Mouse (Mus musculus): ENCODE measurements at regions not wholly inside any gene's neighbourhood (a gene's known extent, or its start where the extent isn't known, plus 50 kb on each side); places are given as distances from the start of the nearest gene placed in this dataset.
A peak's percentile ranks its signal among the peaks of the same experiment; 100 is the strongest.

DNA sequence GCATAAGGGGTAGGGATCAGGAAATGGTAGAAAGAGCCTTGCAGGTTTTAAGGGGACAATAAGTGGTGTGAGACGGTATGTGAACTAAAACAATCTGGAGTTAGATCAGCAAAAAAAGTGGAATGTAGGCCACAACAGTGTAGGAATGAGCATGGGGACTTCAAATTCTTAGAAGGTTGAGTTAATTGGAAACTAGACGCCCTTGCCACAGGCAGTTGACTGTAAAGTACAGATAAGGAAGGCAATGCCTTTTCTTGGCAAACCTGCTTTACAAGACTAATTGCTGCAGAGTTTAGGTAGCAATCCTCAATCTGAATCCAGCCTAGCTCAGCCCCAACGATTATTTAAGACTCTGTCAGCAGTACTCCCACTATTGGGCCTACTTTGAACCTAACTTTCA lies 206.8 kb upstream of the Gm28363 start:
- 70% methylated on average over 3 of the region's 3 CpGs for WGBS
- DNase-seq (ENCODE audit: low spot score) (no peak), ATAC-seq (ENCODE audit: low FRiP score, low read depth) (no peak)
- no peaks in the 10 kb centered on the region for H3K27me3 ChIP-seq (ENCODE audit: control insufficient read depth, insufficient read depth, low read length)
- no peaks in the 10 kb centered on the region for H3K36me3 ChIP-seq (ENCODE audit: control insufficient read depth, insufficient read depth, low read length)
- H3K4me1 ChIP-seq (ENCODE audit: control insufficient read depth, insufficient read depth, low read length) = no peaks in the 10 kb centered on the region
- no peak overlapping the region for H3K4me3 ChIP-seq (replicated peaks; ENCODE audit: low read length)
- no peak overlapping the region for H3K9ac ChIP-seq (ENCODE audit: low read depth, low read length, severe bottlenecking)
- no peak for TF ChIP-seq POLR2A (IDR thresholded peaks at IDR 0.05; ENCODE audit: borderline replicate concordance, extremely low read depth, insufficient read depth, insufficient read length)
- H3K4me2 ChIP-seq (replicated peaks; ENCODE audit: low read depth, low read length, severe bottlenecking) = no peak overlapping the region
- no peak overlapping the region for H3K27ac ChIP-seq (replicated peaks; ENCODE audit: low read depth, low read length)
- no peaks in the 10 kb centered on the region; the same call in 1 of the 2 replicates for H3K9me3 ChIP-seq (ENCODE audit: control insufficient read depth, low read length)

DNA sequence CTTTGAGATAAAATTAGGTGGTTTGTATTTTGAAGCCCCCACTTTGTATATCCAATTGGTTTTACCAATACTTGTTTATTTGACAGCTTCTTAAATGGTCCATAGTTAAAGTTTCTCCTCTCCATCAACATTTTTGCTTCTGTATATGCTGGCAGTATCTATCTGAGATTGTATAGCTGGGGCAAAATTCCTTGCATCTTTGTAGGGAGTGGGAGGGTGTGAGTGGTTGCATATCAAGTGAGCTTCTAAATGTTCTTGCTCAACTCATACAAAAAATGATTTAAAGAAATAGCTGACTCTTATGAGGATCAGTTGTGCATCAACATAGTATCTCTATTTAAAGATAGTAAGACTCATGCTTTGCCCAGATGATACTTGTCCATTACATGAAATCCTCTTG lies 199.9 kb upstream of the Gm28363 start:
- Histone ChIP-seq H3K4me2 (replicated peaks; ENCODE audit: low read depth, low read length, severe bottlenecking) (no peak overlapping the region), H3K36me3 (ENCODE audit: control insufficient read depth, insufficient read depth, low read length) (no peaks in the 10 kb centered on the region), H3K9ac (ENCODE audit: low read depth, low read length, severe bottlenecking) (no peak overlapping the region), H3K4me3 (replicated peaks; ENCODE audit: low read length) (no peak overlapping the region), H3K4me1 (ENCODE audit: control insufficient read depth, insufficient read depth, low read length) (no peaks in the 10 kb centered on the region), H3K9me3 (ENCODE audit: control insufficient read depth, low read length) (no peaks in the 10 kb centered on the region), H3K27ac (replicated peaks; ENCODE audit: low read depth, low read length) (no peak overlapping the region), H3K27me3 (ENCODE audit: control insufficient read depth, insufficient read depth, low read length) (no peaks in the 10 kb centered on the region)
- DNase-seq (ENCODE audit: low spot score) (no peak), ATAC-seq (ENCODE audit: low FRiP score, low read depth) (no peak)
- TF ChIP-seq POLR2A (IDR thresholded peaks at IDR 0.05; ENCODE audit: borderline replicate concordance, extremely low read depth, insufficient read depth, insufficient read length) = no peak

GRCm38 (mm10) chr1:117519498-117520032 lies 177.4 kb upstream of the Gm28363 start:
- H3K4me3 ChIP-seq (replicated peaks; ENCODE audit: low read length) = no peak overlapping the region
- ATAC-seq (ENCODE audit: low FRiP score, low read depth) (no peak), DNase-seq (ENCODE audit: low spot score) (peak; percentile 28)
- no peak overlapping the region for H3K4me2 ChIP-seq (replicated peaks; ENCODE audit: low read depth, low read length, severe bottlenecking)
- no peaks in the 10 kb centered on the region for H3K27me3 ChIP-seq (ENCODE audit: control insufficient read depth, insufficient read depth, low read length)
- no peaks in the 10 kb centered on the region for H3K4me1 ChIP-seq (ENCODE audit: control insufficient read depth, insufficient read depth, low read length)
- TF ChIP-seq POLR2A (IDR thresholded peaks at IDR 0.05; ENCODE audit: borderline replicate concordance, extremely low read depth, insufficient read depth, insufficient read length) = no peak
- H3K9me3 ChIP-seq (ENCODE audit: control insufficient read depth, low read length) = no peaks in the 10 kb centered on the region
- H3K36me3 ChIP-seq (ENCODE audit: control insufficient read depth, insufficient read depth, low read length) = no peaks in the 10 kb centered on the region
- no peak overlapping the region for H3K9ac ChIP-seq (ENCODE audit: low read depth, low read length, severe bottlenecking)
- no peak overlapping the region for H3K27ac ChIP-seq (replicated peaks; ENCODE audit: low read depth, low read length)
- 27% methylated on average over 5 of the region's 5 CpGs for WGBS
